Mouse (Mus musculus) midbrain, embryonic 12.5 days (tissue): ENCODE measurements at regions not wholly inside any gene's neighbourhood (a gene's known extent, or its start where the extent isn't known, plus 50 kb on each side); places are given as distances from the start of the nearest gene placed in this dataset.

Experiments used
- ATAC-seq: fragments of 200-750 bp; cut with Nextera tagmentation; 2 replicates; pipeline ENCODE4 v1.8.0; 2017; ENCODE audit warnings: low read depth, moderate TSS enrichment, moderate library complexity; ENCODE audit not compliant: low FRiP score
- H3K27ac ChIP-seq: fragments of 300-500 bp; sonication (generic); replicated peaks from 2 replicates; pipeline ENCODE4 v1.5.1; 2016; ENCODE audit warnings: mild to moderate bottlenecking
- H3K27me3 ChIP-seq: fragments of 300-500 bp; sonication (generic); 2 replicates; pipeline ENCODE4 v1.6.1; 2016; ENCODE audit warnings: mild to moderate bottlenecking
- H3K36me3 ChIP-seq: fragments of 300-500 bp; sonication (generic); 2 replicates; pipeline ENCODE4 v1.6.1; 2016
- H3K4me1 ChIP-seq: fragments of 300-500 bp; sonication (generic); 2 replicates; pipeline ENCODE4 v1.6.1; 2016
- H3K4me2 ChIP-seq: fragments of 300-500 bp; sonication (generic); replicated peaks from 2 replicates; pipeline ENCODE4 v1.6.1; 2016; ENCODE audit warnings: mild to moderate bottlenecking, moderate library complexity
- H3K4me3 ChIP-seq: fragments of 300-500 bp; sonication (generic); 2 replicates; pipeline ENCODE4 v1.5.1; 2016; ENCODE audit warnings: mild to moderate bottlenecking
- H3K9ac ChIP-seq: fragments of 300-500 bp; sonication (generic); replicated peaks from 2 replicates; pipeline ENCODE4 v1.6.1; 2016; ENCODE audit warnings: mild to moderate bottlenecking, moderate library complexity
- H3K9me3 ChIP-seq: fragments of 300-500 bp; sonication (generic); 2 replicates; pipeline ENCODE4 v1.6.1; 2016; ENCODE audit warnings: mild to moderate bottlenecking
- WGBS: fragments of 180-500 bp; shearing (Covaris S2); methylation state at CpG from one replicate; pipeline ENCODE4 v1.1.7; 2016; 5-methylcytosine and 5-hydroxymethylcytosine counted together

DNA sequence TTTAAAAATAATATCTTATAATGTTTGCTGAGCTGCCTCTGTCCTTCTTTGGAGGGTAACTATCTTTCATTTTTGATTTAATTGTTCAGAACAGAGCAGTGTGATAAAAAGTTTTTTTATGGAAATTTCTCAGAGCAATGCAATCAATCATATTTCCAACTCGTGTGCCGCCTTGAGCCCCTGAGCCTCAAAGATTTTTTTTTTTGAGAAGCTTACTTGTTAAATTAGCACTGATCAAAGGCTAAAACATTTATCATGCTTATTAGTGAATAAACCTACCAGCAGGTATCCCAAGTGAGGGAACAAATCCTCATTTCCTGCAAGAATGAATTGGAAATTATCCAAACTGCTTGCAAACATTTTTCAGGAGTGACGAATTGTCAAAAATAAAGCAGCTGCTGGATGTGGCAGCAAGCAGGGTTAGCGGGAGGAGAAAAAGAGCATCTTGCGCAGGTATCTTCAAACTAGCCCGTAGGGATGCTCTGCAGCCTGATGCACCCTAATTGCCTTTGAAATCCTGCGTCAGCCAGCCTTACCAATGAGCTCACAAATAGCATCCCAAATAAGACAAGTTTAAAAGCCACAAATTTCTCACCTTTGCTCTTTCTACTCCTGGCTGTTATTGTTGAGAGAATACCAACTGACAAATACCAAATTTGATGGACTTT, 637.0 kb upstream of the Rorb start:
- ATAC-seq = no peak
- H3K9me3 ChIP-seq = no peaks in the 10 kb centered on the region
- no peak overlapping the region for H3K9ac ChIP-seq

GRCm38 (mm10) chr19:19719939-19720338, 608.9 kb upstream of the Rorb start:
- WGBS = 77% methylated on average over 4 of the region's 4 CpGs
- H3K36me3 ChIP-seq = no peaks in the 10 kb centered on the region
- no peak overlapping the region for H3K4me2 ChIP-seq
- no peak overlapping the region for H3K4me3 ChIP-seq
- H3K9ac ChIP-seq = no peak overlapping the region
- ATAC-seq = no peak
- no peaks in the 10 kb centered on the region for H3K9me3 ChIP-seq
- H3K27ac ChIP-seq = no peak overlapping the region
- H3K4me1 ChIP-seq = no peaks in the 10 kb centered on the region
- H3K27me3 ChIP-seq = no peaks in the 10 kb centered on the region

More for the DNA sequence above, 637.0 kb upstream of the Rorb start:
- Histone ChIP-seq H3K4me1 (no peaks in the 10 kb centered on the region), H3K4me3 (no peak overlapping the region), H3K36me3 (no peaks in the 10 kb centered on the region), H3K27me3 (no peaks in the 10 kb centered on the region), H3K4me2 (no peak overlapping the region), H3K27ac (no peak overlapping the region)
- 74% methylated on average over 7 of the region's 7 CpGs for WGBS
